Mouse (Mus musculus) right cerebral cortex, postnatal 36 days (tissue): ENCODE measurements around the gene Camk1g.

Source experiments
- DNase-seq, 2 experiments: peaks; one replicate each; pipeline ENCODE4 v3.0.0; 2022; ENCODE audit warnings: low spot score in 2 of 2, mixed read lengths in 1 of 2

The Camk1g gene

DNA sequence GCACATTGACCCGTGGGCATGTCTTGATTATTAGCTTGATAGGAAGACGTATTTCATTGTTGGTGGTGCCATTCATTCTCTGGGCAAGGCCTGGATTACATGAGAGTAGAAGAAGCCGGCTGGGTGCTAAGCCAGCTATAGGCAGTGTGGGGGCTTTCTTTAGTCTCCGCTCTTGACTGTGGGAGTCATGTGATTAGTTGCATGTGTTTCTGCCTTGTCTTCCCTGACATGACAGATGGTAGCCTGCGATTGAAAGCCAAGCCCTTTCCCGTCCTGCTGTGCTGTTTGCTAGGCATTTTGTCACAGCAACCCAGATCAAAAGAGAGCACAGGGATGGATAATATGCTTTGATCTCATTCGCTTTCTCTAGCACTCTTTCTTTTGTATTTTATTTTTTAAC is 64.7 kb downstream of the Camk1g start:
- no peak for DNase-seq

DNA sequence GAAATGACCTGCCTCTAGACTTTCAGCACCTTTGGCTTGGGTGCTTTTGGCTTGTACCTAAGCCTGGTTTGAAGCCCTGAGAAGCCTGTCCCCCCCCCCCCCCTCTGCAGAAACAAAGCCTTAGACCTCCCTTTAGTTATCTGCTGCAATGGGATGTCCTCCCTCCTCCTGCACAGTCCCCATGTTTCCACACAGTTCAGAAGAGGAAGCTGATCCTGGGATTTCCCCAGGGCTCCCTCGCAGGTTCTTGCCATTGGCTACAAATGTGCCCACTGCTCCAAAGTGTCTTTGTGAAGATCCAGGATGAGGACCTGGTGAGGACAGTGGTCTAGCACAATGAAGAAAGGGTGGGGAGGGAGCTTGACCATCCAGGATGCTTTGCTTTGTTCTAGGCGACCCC is 67.0 kb downstream of the Camk1g start:
- no peak for DNase-seq

DNA sequence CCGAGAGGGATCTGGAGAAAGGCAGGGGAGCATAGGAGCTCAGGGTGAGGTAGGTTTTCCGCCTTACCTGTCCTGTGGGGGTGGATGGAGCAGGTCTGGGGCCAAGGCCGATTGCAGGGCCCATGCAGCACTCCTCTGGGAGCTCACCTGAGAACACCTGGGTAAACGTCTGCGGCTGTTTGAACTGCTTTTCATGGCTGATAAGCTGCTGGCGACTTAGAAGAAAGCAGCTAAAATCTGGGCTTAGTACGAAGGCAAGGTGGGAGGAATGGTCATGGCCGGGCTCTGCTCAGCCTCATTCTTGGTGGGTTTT is 68.0 kb downstream of the Camk1g start:
- DNase-seq = no peak

GRCm38 (mm10) chr1:193301216-193302092 is 68.6 kb downstream of the Camk1g start:
- DNase-seq = no peak

DNA sequence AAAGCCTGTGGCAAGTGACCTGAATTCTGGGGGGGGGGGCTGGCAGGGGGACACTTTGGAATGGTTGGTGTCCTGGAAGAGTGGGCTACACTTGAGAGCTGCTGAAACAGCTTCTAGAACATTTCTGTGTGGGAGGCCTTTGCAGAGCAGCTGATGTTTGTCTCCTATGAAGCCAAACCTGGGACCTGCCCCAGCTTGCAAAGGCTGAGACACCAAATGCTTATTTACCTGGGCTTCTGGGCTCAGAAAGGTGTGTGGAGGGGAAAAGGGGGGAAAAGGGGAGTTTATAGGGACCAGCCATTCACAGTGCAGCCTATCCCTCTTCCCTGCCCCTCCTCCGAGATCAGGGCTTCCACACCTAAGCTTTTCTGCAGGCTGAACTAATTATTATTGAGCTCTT is 70.1 kb downstream of the Camk1g start:
- no peak for DNase-seq

DNA sequence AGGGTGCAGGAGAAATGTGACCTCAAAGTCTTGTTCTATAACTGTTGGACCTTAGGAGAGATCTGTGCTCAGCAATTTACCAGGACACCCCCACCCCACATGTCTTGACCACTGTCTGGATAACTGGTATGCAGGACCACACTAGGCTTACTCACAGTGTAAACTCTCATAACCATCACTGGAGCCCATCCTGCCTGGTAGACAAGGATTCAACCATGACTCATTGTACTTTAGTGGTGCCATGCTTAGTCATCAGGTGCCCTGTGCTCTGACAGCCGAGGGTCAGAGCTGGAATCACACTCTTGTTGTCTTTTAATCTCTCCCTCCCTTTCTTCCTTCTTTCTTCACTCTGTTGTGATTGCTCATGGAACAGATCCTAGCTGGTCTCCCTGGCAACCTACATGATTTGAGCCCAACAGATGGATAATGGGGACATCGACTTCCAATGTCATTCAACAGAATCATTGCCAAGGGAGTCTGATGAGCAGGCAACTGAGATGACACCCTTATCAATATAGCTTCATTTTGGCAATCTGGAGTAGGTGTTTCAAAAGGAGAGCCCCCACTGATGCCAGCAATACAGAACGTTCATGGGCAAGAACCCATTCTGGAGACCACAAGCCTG is 71.8 kb downstream of the Camk1g start:
- DNase-seq = no peak
